Mouse (Mus musculus) MEL (cell line): Measurements from ENCODE around the gene Ebf3. TPM values are rescaled to one million over a fixed set of nuclear protein-coding genes. Genes with fewer than 3 reads are reported as not detected.

ENCODE experiments used
- DNase-seq: peaks from one replicate; pipeline ENCODE4 v3.0.0; 2011; ENCODE audit warnings: low read depth, low spot score
- H3K27ac ChIP-seq: 2 replicates; pipeline ENCODE4 v1.5.1; 2012; ENCODE audit warnings: low read depth, mild to moderate bottlenecking, control low read depth, low read length, moderate library complexity; ENCODE audit not compliant: control insufficient read depth
- H3K27me3 ChIP-seq, 2 experiments: fragments of 150-350 bp in 1 of 2; sonication (generic) in 1 of 2; 2 replicates each; pipeline ENCODE4 v1.6.1; 2012; ENCODE audit warnings: low read length in 2 of 2, mild to moderate bottlenecking in 2 of 2, improper control_type of control experiment in 1 of 2, moderate library complexity in 1 of 2; ENCODE audit not compliant: insufficient read depth in 2 of 2, control insufficient read depth in 1 of 2
- H3K36me3 ChIP-seq, 2 experiments: 2 replicates each; pipeline ENCODE4 v1.6.1; 2012 to 2014; ENCODE audit warnings: low read length in 2 of 2, improper control_type of control experiment in 1 of 2, inconsistent platforms in 1 of 2, mild to moderate bottlenecking in 1 of 2; ENCODE audit not compliant: insufficient read depth in 2 of 2, control insufficient read depth in 1 of 2
- H3K4me1 ChIP-seq, 2 experiments: fragments of 150-350 bp in 1 of 2; sonication (generic) in 1 of 2; 2 replicates each; pipeline ENCODE4 v1.6.1; 2012; ENCODE audit warnings: low read length in 2 of 2, improper control_type of control experiment in 1 of 2, mild to moderate bottlenecking in 1 of 2; ENCODE audit not compliant: insufficient read depth in 2 of 2, control insufficient read depth in 1 of 2
- H3K4me3 ChIP-seq, 2 experiments: fragments of 150-350 bp in 1 of 2; sonication (generic) in 1 of 2; 2 replicates each; pipeline ENCODE4 v1.5.1; 2012; ENCODE audit warnings: low read depth in 2 of 2, low read length in 2 of 2, mild to moderate bottlenecking in 2 of 2, moderate library complexity in 2 of 2, control low read depth in 1 of 2, improper control_type of control experiment in 1 of 2; ENCODE audit not compliant: control insufficient read depth in 1 of 2, insufficient read depth in 1 of 2
- H3K79me2 ChIP-seq: 2 replicates; pipeline ENCODE4 v1.6.1; 2012; ENCODE audit warnings: mild to moderate bottlenecking, low read length, moderate library complexity; ENCODE audit not compliant: control insufficient read depth, poor library complexity, insufficient read depth
- H3K9ac ChIP-seq: 2 replicates; pipeline ENCODE4 v1.6.1; 2012; ENCODE audit warnings: low read depth, mild to moderate bottlenecking, control low read depth, low read length, moderate library complexity; ENCODE audit not compliant: control insufficient read depth, poor library complexity, severe bottlenecking
- H3K9me3 ChIP-seq: fragments of 150-350 bp; sonication (generic); replicated peaks from 2 replicates; pipeline ENCODE4 v1.6.1; 2012; ENCODE audit warnings: mild to moderate bottlenecking, low read length, improper control_type of control experiment, moderate library complexity; ENCODE audit not compliant: insufficient read depth
- BHLHE40 ChIP-seq: IDR thresholded peaks from 2 replicates; pipeline ENCODE4 v1.6.1; 2012; ENCODE audit warnings: low read depth, mild to moderate bottlenecking, inconsistent platforms, low read length, improper control_type of control experiment, borderline replicate concordance
- CHD1 ChIP-seq: IDR thresholded peaks from 2 replicates; pipeline ENCODE4 v1.6.1; 2012; ENCODE audit warnings: low read depth, mild to moderate bottlenecking, inconsistent platforms, low read length, improper control_type of control experiment
- CHD2 ChIP-seq: IDR thresholded peaks from 2 replicates; pipeline ENCODE4 v1.6.1; 2011; ENCODE audit warnings: low read length, improper control_type of control experiment
- CTCF ChIP-seq, 3 experiments: IDR thresholded peaks in 2 of 3; conservative IDR thresholded peaks in 1 of 3; 2 replicates each; pipeline ENCODE4 v1.5.1; 2011 to 2012; ENCODE audit warnings: low read length in 3 of 3, low read depth in 2 of 3, mild to moderate bottlenecking in 2 of 3, improper control_type of control experiment in 1 of 3, inconsistent platforms in 1 of 3, mixed read lengths in 1 of 3, moderate library complexity in 1 of 3; ENCODE audit not compliant: control insufficient read depth in 1 of 3, insufficient read depth in 1 of 3, poor library complexity in 1 of 3, severe bottlenecking in 1 of 3
- E2F4 ChIP-seq: IDR thresholded peaks from 2 replicates; pipeline ENCODE4 v1.6.1; 2011; ENCODE audit warnings: low read depth, low read length, improper control_type of control experiment, borderline replicate concordance
- ELF1 ChIP-seq: IDR thresholded peaks from 2 replicates; pipeline ENCODE4 v1.6.1; 2014; ENCODE audit warnings: low read depth, mild to moderate bottlenecking, inconsistent platforms, low read length, improper control_type of control experiment, moderate library complexity
- GABPA ChIP-seq: IDR thresholded peaks from 2 replicates; pipeline ENCODE4 v1.6.1; 2012; ENCODE audit warnings: low read depth, mild to moderate bottlenecking, inconsistent platforms, low read length, improper control_type of control experiment, moderate library complexity
- GATA1 ChIP-seq: IDR thresholded peaks from 2 replicates; pipeline ENCODE4 v1.6.1; 2011; ENCODE audit warnings: low read depth, low read length, improper control_type of control experiment
- HCFC1 ChIP-seq: IDR thresholded peaks from 2 replicates; pipeline ENCODE4 v1.6.1; 2012; ENCODE audit warnings: low read depth, mild to moderate bottlenecking, inconsistent platforms, low read length, improper control_type of control experiment, moderate library complexity
- JUND ChIP-seq: IDR thresholded peaks from 2 replicates; pipeline ENCODE4 v1.6.1; 2011; ENCODE audit warnings: low read depth, mild to moderate bottlenecking, improper control_type of control experiment, low read length
- KAT2A ChIP-seq: conservative IDR thresholded peaks from 2 replicates; pipeline ENCODE4 v1.6.1; 2012; ENCODE audit warnings: low read depth, low read length, improper control_type of control experiment, inconsistent platforms
- MAFK ChIP-seq: IDR thresholded peaks from 2 replicates; pipeline ENCODE4 v1.6.1; 2011; ENCODE audit warnings: low read depth, mild to moderate bottlenecking, low read length, improper control_type of control experiment, borderline replicate concordance
- MAX ChIP-seq: IDR thresholded peaks from 2 replicates; pipeline ENCODE4 v1.6.1; 2011; ENCODE audit warnings: low read length, improper control_type of control experiment
- MAZ ChIP-seq: IDR thresholded peaks from 2 replicates; pipeline ENCODE4 v1.6.1; 2012; ENCODE audit warnings: low read depth, mild to moderate bottlenecking, inconsistent platforms, low read length, improper control_type of control experiment
- MXI1 ChIP-seq: IDR thresholded peaks from 2 replicates; pipeline ENCODE4 v1.6.1; 2011; ENCODE audit warnings: mild to moderate bottlenecking, low read depth, low read length, improper control_type of control experiment
- MYB ChIP-seq: IDR thresholded peaks from 2 replicates; pipeline ENCODE4 v1.6.1; 2011; ENCODE audit warnings: mild to moderate bottlenecking, low read depth, low read length, improper control_type of control experiment
- MYC ChIP-seq: IDR thresholded peaks from 2 replicates; pipeline ENCODE4 v1.6.1; 2011; ENCODE audit warnings: low read depth, mild to moderate bottlenecking, low read length, improper control_type of control experiment, moderate library complexity
- NELFE ChIP-seq: IDR thresholded peaks from 2 replicates; pipeline ENCODE4 v1.6.1; 2011; ENCODE audit warnings: low read depth, low read length, improper control_type of control experiment
- POLR2A ChIP-seq, 2 experiments: IDR thresholded peaks; 2 replicates each; pipeline ENCODE4 v1.6.1; 2011 to 2012; ENCODE audit warnings: low read length in 2 of 2, mild to moderate bottlenecking in 2 of 2, control low read depth in 1 of 2, improper control_type of control experiment in 1 of 2, low read depth in 1 of 2, moderate library complexity in 1 of 2; ENCODE audit not compliant: control insufficient read depth in 1 of 2, insufficient read depth in 1 of 2, poor library complexity in 1 of 2
- POLR2AphosphoS2 ChIP-seq: IDR thresholded peaks from 2 replicates; pipeline ENCODE4 v1.6.1; 2011; ENCODE audit warnings: low read length, improper control_type of control experiment
- RAD21 ChIP-seq: IDR thresholded peaks from 2 replicates; pipeline ENCODE4 v1.6.1; 2011; ENCODE audit warnings: mild to moderate bottlenecking, low read depth, low read length, improper control_type of control experiment
- TAL1 ChIP-seq: IDR thresholded peaks from 2 replicates; pipeline ENCODE4 v1.6.1; 2012; ENCODE audit warnings: mild to moderate bottlenecking, inconsistent platforms, low read length, moderate library complexity, mixed read lengths
- UBTF ChIP-seq: IDR thresholded peaks from 2 replicates; pipeline ENCODE4 v1.6.1; 2012; ENCODE audit warnings: low read depth, mild to moderate bottlenecking, inconsistent platforms, low read length, improper control_type of control experiment, moderate library complexity, borderline replicate concordance; ENCODE audit not compliant: insufficient read depth
- USF1 ChIP-seq: IDR thresholded peaks from 2 replicates; pipeline ENCODE4 v1.6.1; 2014; ENCODE audit warnings: low read depth, mild to moderate bottlenecking, inconsistent platforms, low read length, improper control_type of control experiment, moderate library complexity
- USF2 ChIP-seq, 2 experiments: IDR thresholded peaks; 2 replicates each; pipeline ENCODE4 v1.6.1; 2011 to 2012; ENCODE audit warnings: improper control_type of control experiment in 2 of 2, low read length in 2 of 2, borderline replicate concordance in 1 of 2, inconsistent platforms in 1 of 2, low read depth in 1 of 2, mild to moderate bottlenecking in 1 of 2; ENCODE audit not compliant: insufficient read depth in 1 of 2
- ZC3H11A ChIP-seq: IDR thresholded peaks from 2 replicates; pipeline ENCODE4 v1.6.1; 2012; ENCODE audit warnings: low read depth, mild to moderate bottlenecking, inconsistent platforms, low read length, improper control_type of control experiment
- ZMIZ1 ChIP-seq: IDR thresholded peaks from 2 replicates; pipeline ENCODE4 v1.6.1; 2012; ENCODE audit warnings: low read depth, mild to moderate bottlenecking, inconsistent platforms, low read length, improper control_type of control experiment, moderate library complexity
- ZNF384 ChIP-seq: IDR thresholded peaks from 2 replicates; pipeline ENCODE4 v1.6.1; 2012; ENCODE audit warnings: low read depth, mild to moderate bottlenecking, inconsistent platforms, low read length, improper control_type of control experiment
- polyA plus RNA-seq, 2 experiments: library from polyadenylated mRNA; stranded (reverse) in 1 of 2; unstranded in 1 of 2; fragments of >175 nt in 1 of 2; fragments of >200 nt in 1 of 2; gene quantifications; 2 replicates each; pipeline versions ENCODE4 v1.2.1 to v1.2.4; 2012; ENCODE audit warnings: low replicate concordance in 2 of 2, low read depth in 1 of 2; ENCODE audit not compliant: insufficient read length in 2 of 2, insufficient read depth in 1 of 2, missing spikeins in 1 of 2
- total RNA-seq: library from RNA; depleted of rRNA; stranded (reverse); fragments of 300-350 nt; gene quantifications from 2 replicates; pipeline ENCODE4 v1.2.3, GENCODE M21; 2012

Ebf3 gene
- total and polyA plus RNA-seq, 3 experiments, result not detected

DNA sequence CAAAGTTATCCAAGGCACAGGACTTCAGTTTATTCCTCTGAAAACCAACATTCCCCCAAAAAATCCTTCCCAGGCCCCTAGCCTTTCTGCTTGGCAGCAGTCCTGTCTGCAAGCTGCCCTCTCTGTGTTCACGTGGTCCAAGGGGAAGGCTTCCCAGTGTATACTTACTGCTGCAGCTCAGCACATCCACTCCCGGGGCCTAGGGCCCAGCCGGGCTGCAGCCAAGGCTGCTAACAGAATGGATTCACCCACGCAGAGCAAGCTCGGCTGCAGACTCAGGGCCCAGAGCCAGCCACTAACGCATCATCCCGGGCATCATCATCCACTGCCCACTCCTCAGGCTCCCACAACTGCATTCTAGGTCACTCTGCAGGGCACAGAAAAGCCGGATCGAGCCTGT lies 46.8 kb downstream of the Ebf3 start:
- Histone ChIP-seq H3K9me3 (no peaks in the 10 kb centered on the region), H3K27me3 (no peaks in the 10 kb centered on the region), H3K27ac (no peak overlapping the region), H3K36me3 (no peaks in the 10 kb centered on the region), H3K79me2 (no peaks in the 10 kb centered on the region), H3K4me1 (no peaks in the 10 kb centered on the region), H3K4me3 (no peak overlapping the region), H3K9ac (no peak overlapping the region)
- no peak for DNase-seq
- TF ChIP-seq MAZ, result no peak
- TF ChIP-seq JUND, result no peak
- TF ChIP-seq TAL1, result no peak
- TF ChIP-seq MXI1, result no peak
- no peak for TF ChIP-seq NELFE
- TF ChIP-seq GABPA, result no peak
- TF ChIP-seq BHLHE40, result no peak
- no peak for TF ChIP-seq ZC3H11A
- TF ChIP-seq HCFC1, result no peak
- TF ChIP-seq UBTF, result no peak
- TF ChIP-seq MYC, result no peak
- no peak for TF ChIP-seq USF1
- no peak for TF ChIP-seq POLR2AphosphoS2
- no peak for TF ChIP-seq CTCF (IDR thresholded peaks at IDR 0.05 in 2 of 3, conservative IDR thresholded peaks at IDR 0.05 in 1 of 3; ENCODE audit: control insufficient read depth in 1 of 3, insufficient read depth in 1 of 3, low read depth in 2 of 3, low read length in 3 of 3, poor library complexity in 1 of 3, severe bottlenecking in 1 of 3)
- TF ChIP-seq CHD1, result no peak
- no peak for TF ChIP-seq ELF1

DNA sequence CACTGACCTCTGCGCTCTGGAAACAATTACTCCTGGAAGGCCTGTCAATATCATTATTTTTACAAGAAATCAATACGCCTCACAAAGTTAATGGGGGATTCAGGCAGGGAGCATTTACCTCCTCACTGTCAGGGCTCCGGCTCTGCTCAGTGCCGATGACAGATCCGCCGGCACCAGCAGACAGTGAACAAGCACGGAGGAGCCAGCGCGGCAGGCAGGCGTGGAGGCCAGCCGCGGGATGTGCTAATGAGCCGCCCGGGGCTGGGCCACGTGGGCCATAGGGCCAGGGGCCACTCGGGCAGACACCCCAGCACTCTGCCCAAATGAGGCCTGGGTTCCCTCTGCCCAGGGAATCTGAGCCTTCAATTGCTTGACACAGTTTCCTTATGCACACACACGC lies 47.7 kb downstream of the Ebf3 start:
- Histone ChIP-seq H3K79me2 (no peaks in the 10 kb centered on the region), H3K4me3 (no peak overlapping the region), H3K27me3 (no peaks in the 10 kb centered on the region), H3K4me1 (no peaks in the 10 kb centered on the region), H3K36me3 (no peaks in the 10 kb centered on the region), H3K9me3 (no peaks in the 10 kb centered on the region), H3K27ac (no peak overlapping the region), H3K9ac (no peak overlapping the region)
- TF ChIP-seq GATA1 (no peak), MXI1 (no peak), RAD21 (no peak), MAX (no peak), NELFE (no peak), MAFK (no peak), HCFC1 (no peak), E2F4 (no peak), KAT2A (no peak), MYB (no peak), ZMIZ1 (no peak), CHD2 (no peak), ELF1 (no peak), UBTF (no peak), CTCF (IDR thresholded peaks at IDR 0.05 in 2 of 3, conservative IDR thresholded peaks at IDR 0.05 in 1 of 3; ENCODE audit: control insufficient read depth in 1 of 3, insufficient read depth in 1 of 3, low read depth in 2 of 3, low read length in 3 of 3, poor library complexity in 1 of 3, severe bottlenecking in 1 of 3) (no peak), POLR2A (IDR thresholded peaks at IDR 0.05; ENCODE audit: control insufficient read depth in 1 of 2, insufficient read depth in 1 of 2, low read depth in 1 of 2, low read length in 2 of 2, poor library complexity in 1 of 2) (no peak), ZNF384 (no peak), USF2 (IDR thresholded peaks at IDR 0.05; ENCODE audit: borderline replicate concordance in 1 of 2, insufficient read depth in 1 of 2, low read depth in 1 of 2, low read length in 2 of 2) (no peak)
- DNase-seq, result no peak
